Mouse (Mus musculus) brain, embryonic 14.5 days (tissue): ENCODE data around the gene Malrd1.

Experiments used
- CTCF ChIP-seq: fragments of 200-500 bp; IDR thresholded peaks from 2 replicates; pipeline ENCODE4 v1.5.1; 2012; ENCODE audit warnings: inconsistent platforms, mild to moderate bottlenecking, moderate library complexity, borderline replicate concordance; ENCODE audit not compliant: insufficient read depth, insufficient read length; ENCODE audit errors: extremely low read depth
- POLR2A ChIP-seq: fragments of 200-500 bp; IDR thresholded peaks from 2 replicates; pipeline ENCODE4 v1.6.1; 2012; ENCODE audit warnings: mild to moderate bottlenecking, inconsistent platforms, borderline replicate concordance; ENCODE audit not compliant: poor library complexity, insufficient read depth, insufficient read length, severe bottlenecking; ENCODE audit errors: extremely low read depth

DNA sequence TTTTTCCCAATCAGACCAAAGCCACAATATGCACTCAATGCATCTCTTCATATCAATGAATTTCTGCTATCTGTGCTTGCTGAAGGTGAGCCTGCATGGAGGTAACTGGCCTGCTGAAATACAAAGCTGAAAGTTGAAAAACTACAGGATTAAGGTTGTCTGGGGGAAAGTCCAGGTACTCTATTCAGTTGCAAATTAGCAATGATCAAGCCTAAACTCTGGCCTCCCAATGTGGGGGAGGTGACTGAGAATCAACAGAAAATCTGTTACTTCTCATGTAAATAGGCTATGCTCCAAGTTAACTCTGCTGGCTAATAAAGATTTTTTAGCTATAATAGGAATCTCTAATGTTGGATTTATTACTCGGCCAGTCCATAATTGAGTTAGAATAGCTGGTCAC lies 399.8 kb downstream of the Malrd1 start:
- TF ChIP-seq CTCF: no peak
- TF ChIP-seq POLR2A: no peak
